Mouse (Mus musculus) small intestine, adult 2 months (tissue): ENCODE results near the gene Gdf9.

Source experiments
- CTCF ChIP-seq: fragments of 200-500 bp; IDR thresholded peaks from 2 replicates; pipeline ENCODE4 v1.5.1; 2012; ENCODE audit warnings: low read depth, mild to moderate bottlenecking, control low read depth, inconsistent platforms, low read length, moderate library complexity, mixed read lengths; ENCODE audit not compliant: insufficient replicate concordance, insufficient read length; ENCODE audit errors: extremely low read depth
- POLR2A ChIP-seq: fragments of 200-500 bp; IDR thresholded peaks from 2 replicates; pipeline ENCODE4 v1.6.1; 2012; ENCODE audit warnings: low read depth, mild to moderate bottlenecking, control low read depth, inconsistent platforms, low read length, moderate library complexity

- TF ChIP-seq CTCF = no peak
- no peak for TF ChIP-seq POLR2A
These were observed 48.5 kb downstream of the Gdf9 start for GRCm38 (mm10) chr11:53479171-53479782.
